Mouse (Mus musculus): ENCODE data around the gene Prss27. TPM values are rescaled to one million over a fixed set of nuclear protein-coding genes. Genes with fewer than 3 reads are reported as not detected.
"Not testable (repeated sequence)": the region's sequence is repeated elsewhere in the genome, so short reads cannot be mapped to it uniquely, and the experiment has no call there.

The Prss27 gene
- total RNA-seq, 2 experiments from 2014 or later = not detected

DNA sequence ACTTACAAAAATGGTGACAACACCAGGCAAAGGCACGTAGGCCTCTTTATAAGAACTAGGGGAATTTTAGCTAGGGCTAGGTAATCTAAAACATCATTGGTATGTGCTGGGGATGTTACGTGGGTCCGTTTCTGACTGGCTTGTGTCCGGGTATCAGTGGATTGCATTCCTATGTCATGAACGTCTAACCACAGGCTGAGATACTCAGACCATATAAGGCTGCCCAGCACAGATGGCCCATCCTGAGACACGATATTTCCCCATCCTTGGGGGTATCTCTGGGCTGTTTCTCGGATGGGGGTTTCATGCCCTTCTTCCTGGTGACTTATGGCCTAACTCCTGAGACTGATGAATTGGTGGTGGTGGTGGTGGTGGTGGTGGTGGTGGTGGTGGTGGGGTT lies 2.9 kb upstream of the Prss27 start:
- no peak for DNase-seq

- no peak for DNase-seq
Measured at GRCm38 (mm10) chr17:24036954-24037353, 990 bp upstream of the Prss27 start.

GRCm38 (mm10) chr17:24037360-24037759 lies 584 bp upstream of the Prss27 start:
- no peak for DNase-seq

DNA sequence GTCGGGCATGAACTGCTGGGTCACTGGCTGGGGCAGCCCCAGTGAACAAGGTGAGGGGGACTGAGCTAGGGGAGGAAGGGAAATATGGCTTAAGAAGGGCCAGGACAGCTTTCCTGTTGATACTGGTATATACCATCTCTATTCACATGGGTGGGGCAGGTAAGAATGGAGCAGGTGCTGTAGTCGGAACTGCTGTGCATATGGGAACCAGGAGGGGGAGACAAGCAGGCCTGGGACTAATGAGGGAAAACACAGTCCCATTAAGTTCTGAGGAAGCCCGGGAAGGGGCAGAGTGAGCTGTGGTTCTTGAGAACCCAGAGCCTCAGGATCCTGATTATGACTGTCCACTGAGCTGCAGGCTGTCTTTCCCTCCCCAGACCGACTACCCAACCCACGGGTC lies 6.5 kb downstream of the Prss27 start:
- no peak for DNase-seq

- DNase-seq = no peak
Measured at GRCm38 (mm10) chr17:24045608-24046007, 7.7 kb downstream of the Prss27 start.

DNA sequence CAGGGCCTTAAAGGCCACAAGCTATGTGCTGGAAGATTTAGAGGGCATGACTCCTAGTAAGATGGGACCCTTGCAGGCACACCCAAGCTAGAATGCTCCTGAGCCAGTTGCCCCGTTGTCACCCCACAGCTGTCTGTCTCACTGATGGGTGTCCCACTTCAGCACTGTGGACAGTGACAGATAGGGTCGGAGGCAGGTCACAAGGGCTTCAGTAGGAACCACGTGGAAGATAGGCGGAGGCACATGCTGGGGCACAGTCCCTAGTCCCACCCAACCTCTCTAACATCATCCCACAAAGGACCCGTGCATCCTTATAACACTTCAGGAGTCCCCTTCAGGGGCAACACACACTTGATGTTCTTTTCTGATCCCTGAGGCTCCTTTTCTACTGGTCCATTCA lies 8.1 kb downstream of the Prss27 start:
- no peak for DNase-seq

- no peak for DNase-seq
Measured at GRCm38 (mm10) chr17:24048053-24048452, 10.1 kb downstream of the Prss27 start.

- no peak for DNase-seq
Measured at GRCm38 (mm10) chr17:24049008-24049407, 11.1 kb downstream of the Prss27 start.

DNA sequence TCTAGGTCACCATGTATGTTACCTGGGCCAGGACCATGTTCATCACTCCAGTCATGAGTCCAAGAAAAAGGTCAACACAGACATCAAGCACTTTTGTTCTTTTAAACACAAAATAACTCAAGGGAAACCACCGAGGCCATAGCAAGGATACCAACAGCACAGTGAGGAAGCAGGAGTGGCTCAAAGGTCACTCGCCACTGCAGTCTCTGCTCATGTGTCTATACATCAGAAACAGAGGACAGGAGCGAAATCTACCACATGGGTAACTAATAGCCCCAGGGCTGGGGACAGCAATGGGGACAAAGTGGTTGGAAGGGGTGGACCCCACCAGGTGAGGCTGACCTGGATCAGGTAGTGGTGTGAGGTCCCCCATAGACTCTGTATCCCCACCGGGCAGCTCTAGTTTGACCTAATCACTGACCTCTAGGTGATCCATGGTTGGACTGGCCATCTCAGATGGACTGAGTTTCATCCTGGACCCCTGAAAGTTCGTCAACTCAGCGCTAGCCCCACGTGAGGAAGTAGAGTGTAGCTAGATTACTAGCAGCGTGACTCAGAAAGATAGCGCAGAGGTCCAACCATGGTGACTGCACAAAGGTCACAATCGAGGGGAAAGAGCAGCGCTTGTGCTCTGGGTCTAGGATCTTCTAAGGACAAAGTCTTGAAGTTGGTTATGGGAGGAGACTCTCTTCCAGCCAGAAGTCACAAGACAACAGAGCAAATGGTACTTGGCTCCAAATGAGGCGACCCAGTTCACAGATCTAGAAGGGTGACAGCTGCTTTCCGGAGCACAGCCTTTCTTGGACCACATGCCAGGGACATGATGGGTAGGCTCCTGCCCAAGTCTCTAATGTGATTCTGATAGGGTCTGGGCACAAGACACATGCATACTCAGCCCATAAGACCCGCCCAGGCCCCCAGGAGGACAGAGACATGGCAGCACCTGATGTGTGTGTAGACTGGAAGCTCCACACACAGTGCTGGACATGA lies 19.0 kb downstream of the Prss27 start:
- no peak for DNase-seq

DNA sequence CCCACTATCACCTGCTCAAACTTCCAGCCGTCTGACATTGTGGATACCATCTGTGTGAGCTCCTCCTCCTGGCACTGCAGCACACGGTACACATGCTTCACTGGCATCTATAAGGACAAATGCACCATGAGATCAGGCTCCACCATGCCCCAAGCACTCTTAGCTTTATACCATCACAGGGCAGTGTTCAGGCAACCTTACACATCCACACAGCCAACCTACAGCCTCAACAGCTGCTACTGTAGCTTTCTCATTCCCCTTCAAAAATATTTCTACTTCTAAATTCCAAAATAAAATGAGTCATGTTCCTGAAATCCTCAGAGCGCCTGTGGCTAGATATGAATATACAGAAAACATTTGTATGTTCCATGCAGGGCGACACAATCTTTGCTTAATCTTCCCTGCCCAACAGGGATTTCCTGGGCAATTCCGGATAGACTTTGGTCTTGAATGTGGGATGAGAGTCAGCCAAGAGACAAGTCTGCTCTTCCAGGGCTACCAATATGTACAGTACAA lies 19.8 kb downstream of the Prss27 start:
- no peak for DNase-seq

- DNase-seq = no peak
Measured at GRCm38 (mm10) chr17:24062459-24063155, 24.7 kb downstream of the Prss27 start.

DNA sequence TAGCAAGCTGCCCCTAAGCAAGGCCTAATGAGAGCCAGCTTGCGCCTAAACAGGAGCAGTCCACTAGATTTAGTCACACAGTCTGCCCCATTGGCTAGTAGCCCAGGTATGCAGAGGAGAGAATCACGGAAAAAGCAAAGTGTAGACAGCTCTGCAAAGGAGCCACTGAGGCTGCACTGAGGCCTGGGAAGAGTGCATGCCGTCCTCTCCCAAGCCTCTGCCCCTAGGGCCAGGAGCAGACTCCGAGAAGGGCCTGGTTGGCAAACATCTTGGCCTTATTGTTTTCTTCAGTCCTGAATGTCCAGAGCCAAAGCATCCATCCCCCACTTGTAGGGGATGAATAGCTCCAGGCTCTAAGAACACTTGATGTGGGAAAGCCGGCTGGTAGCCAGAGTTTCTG lies 30.3 kb downstream of the Prss27 start:
- DNase-seq = no peak

- no peak for DNase-seq
Measured at GRCm38 (mm10) chr17:24069531-24069930, 31.6 kb downstream of the Prss27 start.

- DNase-seq = peak; percentile 93
Measured at GRCm38 (mm10) chr17:24072919-24073696, 35.2 kb downstream of the Prss27 start, which contains the start of gene Kctd5. Gene Kctd5 (minus strand): TSS chr17:24073485.

DNA sequence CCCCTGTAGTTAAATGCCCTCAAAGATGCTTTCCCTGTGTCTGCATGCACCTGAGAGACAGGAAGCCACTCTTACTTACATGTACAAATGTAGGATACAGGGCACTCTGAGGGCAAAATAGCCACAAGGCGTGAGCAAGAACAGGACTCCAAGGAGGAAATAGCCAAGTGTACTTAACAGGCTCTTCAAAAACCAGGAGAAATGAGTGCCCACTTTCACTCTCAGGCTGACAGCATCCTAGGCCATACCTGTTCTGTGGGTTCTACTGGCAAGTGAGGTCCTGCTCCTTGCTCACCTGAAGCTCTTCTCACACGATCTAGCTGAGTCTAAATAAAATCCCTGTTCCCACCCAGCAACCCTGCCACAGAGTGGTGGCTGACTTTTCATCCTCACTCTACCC lies 39.2 kb downstream of the Prss27 start:
- DNase-seq = no peak

DNA sequence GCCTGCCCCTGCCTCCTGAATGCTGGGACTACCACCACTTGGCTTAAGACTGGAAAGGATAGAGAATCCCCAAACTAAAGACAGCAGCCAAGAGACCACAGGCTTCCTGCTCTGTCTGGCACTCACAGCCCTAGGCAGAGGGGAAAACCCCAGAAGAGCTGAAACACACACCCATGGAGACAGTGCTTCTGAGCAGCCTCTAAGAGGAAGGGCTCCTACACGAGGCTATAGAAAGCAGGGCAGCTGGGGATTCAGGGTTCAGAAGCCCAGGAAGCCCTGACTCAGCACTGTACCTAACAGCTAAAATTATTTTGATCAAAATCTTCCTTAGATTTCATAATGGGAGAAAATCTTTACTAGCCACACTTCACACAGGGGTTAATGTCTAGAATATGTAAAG lies 46.6 kb downstream of the Prss27 start:
- DNase-seq = no peak

DNA sequence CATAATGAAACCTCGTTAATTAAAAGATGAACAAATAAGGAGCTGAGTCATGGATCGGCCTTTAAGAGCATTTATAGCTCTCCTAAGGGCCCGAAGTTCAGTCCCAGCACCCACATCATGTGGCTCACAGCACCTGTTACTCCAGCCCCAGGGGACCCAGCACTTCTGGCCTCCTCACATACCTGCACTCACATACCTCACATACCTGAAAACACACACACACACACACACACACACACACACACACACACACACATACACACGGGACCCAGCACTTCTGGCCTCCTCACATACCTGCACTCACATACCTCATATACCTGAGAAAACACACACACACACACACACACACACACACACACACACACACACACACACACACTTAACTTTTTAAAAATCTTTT lies 48.5 kb downstream of the Prss27 start:
- DNase-seq = not testable (repeated sequence)

GRCm38 (mm10) chr17:24090575-24090974 lies 52.6 kb downstream of the Prss27 start:
- DNase-seq = no peak
